Mouse (Mus musculus) limb, embryonic 14.5 days (tissue): Measurements from ENCODE around the gene Tapbp. TPM values are rescaled to one million over a fixed set of nuclear protein-coding genes. Genes with fewer than 3 reads are reported as not detected.

Experiments used
- ATAC-seq: fragments of 200-750 bp; cut with Nextera tagmentation; 2 replicates; pipeline ENCODE4 v1.8.0; 2017; ENCODE audit warnings: low read depth, moderate number of reproducible peaks, moderate TSS enrichment; ENCODE audit not compliant: low FRiP score
- DNase-seq: peaks from one replicate; pipeline ENCODE4 v3.0.0-alpha.2; 2015; ENCODE audit warnings: low spot score
- H3K27ac ChIP-seq: fragments of 300-500 bp; sonication (generic); replicated peaks from 2 replicates; pipeline ENCODE4 v1.5.1; 2014; ENCODE audit warnings: low read depth, mild to moderate bottlenecking, low read length, moderate library complexity, mixed read lengths
- H3K27me3 ChIP-seq: fragments of 300-500 bp; sonication (generic); 2 replicates; pipeline ENCODE4 v1.6.1; 2014; ENCODE audit warnings: low read length, mixed read lengths; ENCODE audit not compliant: control insufficient read depth, insufficient read depth
- H3K36me3 ChIP-seq: fragments of 300-500 bp; sonication (generic); 2 replicates; pipeline ENCODE4 v1.6.1; 2014; ENCODE audit warnings: mild to moderate bottlenecking, low read length, moderate library complexity, mixed read lengths; ENCODE audit not compliant: control insufficient read depth, insufficient read depth
- H3K4me1 ChIP-seq: fragments of 300-500 bp; sonication (generic); 2 replicates; pipeline ENCODE4 v1.6.1; 2014; ENCODE audit warnings: antibody characterized with exemption, low read length, mixed read lengths; ENCODE audit not compliant: control insufficient read depth, insufficient read depth
- H3K4me2 ChIP-seq: fragments of 300-500 bp; sonication (generic); replicated peaks from 2 replicates; pipeline ENCODE4 v1.6.1; 2014; ENCODE audit warnings: low read depth, mild to moderate bottlenecking, low read length, moderate library complexity; ENCODE audit not compliant: severe bottlenecking
- H3K4me3 ChIP-seq: fragments of 300-500 bp; sonication (generic); replicated peaks from 2 replicates; pipeline ENCODE4 v1.5.1; 2014; ENCODE audit warnings: low read length
- H3K9ac ChIP-seq: fragments of 300-500 bp; sonication (generic); 2 replicates; pipeline ENCODE4 v1.6.1; 2014; ENCODE audit warnings: mild to moderate bottlenecking, low read depth, low read length, moderate library complexity; ENCODE audit not compliant: severe bottlenecking
- H3K9me3 ChIP-seq: fragments of 300-500 bp; sonication (generic); 2 replicates; pipeline ENCODE4 v1.6.1; 2016; ENCODE audit warnings: low read length; ENCODE audit not compliant: control insufficient read depth
- POLR2A ChIP-seq: fragments of 200-500 bp; IDR thresholded peaks from 2 replicates; pipeline ENCODE4 v1.8.0; 2012; ENCODE audit warnings: inconsistent platforms, mild to moderate bottlenecking, moderate library complexity, borderline replicate concordance; ENCODE audit not compliant: insufficient read depth, insufficient read length; ENCODE audit errors: extremely low read depth
- WGBS: fragments of 180-500 bp; shearing (Covaris S2); extraction: QIAGEN DNeasy Blood & Tissue Kit; methylation state at CpG from one replicate; pipeline ENCODE4 v1.1.7; 2014; 5-methylcytosine and 5-hydroxymethylcytosine counted together
- microRNA-seq: library from miRNA; unstranded; fragments of <30 nt; microRNA quantifications from one replicate; pipeline ENCODE4, GENCODE M21; 2016
- polyA plus RNA-seq, 2 experiments: library from polyadenylated mRNA; depleted of rRNA in 1 of 2; stranded (reverse) in 1 of 2; unstranded in 1 of 2; fragments of >200 nt; fragmentation: Nextera tagmentation in 1 of 2; extraction: Ambion mirVana in 1 of 2; gene quantifications; 2 replicates each; pipeline versions ENCODE4 v1.2.1 to v1.2.3; 2012 to 2014

The Tapbp gene
- polyA plus RNA-seq, 2 experiments = 18.7 to 28.9 TPM

DNA sequence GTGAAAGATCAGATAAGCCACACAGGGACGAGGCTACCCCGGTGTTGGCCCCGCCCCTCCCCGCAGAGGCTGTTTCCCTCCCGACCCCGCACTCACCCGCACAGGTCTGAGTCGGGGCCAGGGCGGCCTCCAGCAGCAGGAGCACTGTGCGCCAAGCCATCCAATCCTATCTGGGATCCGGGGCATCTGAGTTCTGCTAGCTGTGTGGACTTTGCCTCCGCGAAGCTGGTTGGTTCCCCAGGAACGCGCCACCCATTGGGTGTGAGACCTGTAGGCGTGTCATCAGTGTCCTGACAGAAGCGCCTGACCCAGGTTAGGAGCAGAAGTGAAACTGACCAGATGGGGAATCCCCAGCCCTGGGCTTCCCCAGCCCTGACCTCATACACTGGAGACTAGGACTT is 62.9 kb downstream of the Tapbp start:
- no peaks in the 10 kb centered on the region for H3K9me3 ChIP-seq
- DNase-seq = no peak
- H3K27ac ChIP-seq = no peak overlapping the region
- H3K36me3 ChIP-seq = no peaks in the 10 kb centered on the region
- no peak for ATAC-seq
- H3K27me3 ChIP-seq = peaks cover 29% of the 10 kb centered on the region
- no peaks in the 10 kb centered on the region for H3K4me1 ChIP-seq
- TF ChIP-seq POLR2A = no peak
- WGBS = 10% methylated on average over 15 of the region's 17 CpGs
- H3K9ac ChIP-seq = peak overlapping the region; percentile 34; the same call in 1 of the 2 replicates
- H3K4me2 ChIP-seq = peak overlapping the region; percentile 49
- H3K4me3 ChIP-seq = peak overlapping the region; percentile 27

Small RNA genes within 50 kb of the gene (microRNA-seq; reads per million reads assigned to microRNA genes)
- not detected for gene Gm27740

Other genes starting within 250 kb of the Tapbp start
- 260 and 317 TPM in 2 replicates for gene Hnrnpm, start 229.0 kb upstream of the Tapbp start, polyA plus RNA-seq (2012; rRNA removed)
- gene Hnrnpm, start 229.0 kb upstream of the Tapbp start, polyA plus RNA-seq (2014; fragmentation: Nextera tagmentation; extraction: Ambion mirVana) = 287 and 310 TPM in 2 replicates
- gene March2, start 197.2 kb upstream of the Tapbp start, polyA plus RNA-seq (2012; rRNA removed) = 42.7 and 56.3 TPM in 2 replicates
- gene March2, start 197.2 kb upstream of the Tapbp start, polyA plus RNA-seq (2014; fragmentation: Nextera tagmentation; extraction: Ambion mirVana) = 56.2 and 58.1 TPM in 2 replicates
- 312 and 394 TPM in 2 replicates for gene Rab11b, start 155.4 kb upstream of the Tapbp start, polyA plus RNA-seq (2012; rRNA removed)
- 192 and 221 TPM in 2 replicates for gene Rab11b, start 155.4 kb upstream of the Tapbp start, polyA plus RNA-seq (2014; fragmentation: Nextera tagmentation; extraction: Ambion mirVana)
- 29.7 and 32.6 TPM in 2 replicates for gene Angptl4, start 134.1 kb upstream of the Tapbp start, polyA plus RNA-seq (2012; rRNA removed)
- gene Angptl4, start 134.1 kb upstream of the Tapbp start, polyA plus RNA-seq (2014; fragmentation: Nextera tagmentation; extraction: Ambion mirVana) = 44.2 and 61.1 TPM in 2 replicates
- 45.3 and 52.3 TPM in 2 replicates for gene Kank3, start 105.4 kb upstream of the Tapbp start, polyA plus RNA-seq (2012; rRNA removed)
- 31.1 and 32.1 TPM in 2 replicates for gene Kank3, start 105.4 kb upstream of the Tapbp start, polyA plus RNA-seq (2014; fragmentation: Nextera tagmentation; extraction: Ambion mirVana)
- gene Rps28, start 91.3 kb upstream of the Tapbp start, polyA plus RNA-seq (2012; rRNA removed) = 1,470 and 1,488 TPM in 2 replicates
- 1,253 and 1,319 TPM in 2 replicates for gene Rps28, start 91.3 kb upstream of the Tapbp start, polyA plus RNA-seq (2014; fragmentation: Nextera tagmentation; extraction: Ambion mirVana)
- 302 and 363 TPM in 2 replicates for gene Ndufa7, start 91.3 kb upstream of the Tapbp start, polyA plus RNA-seq (2012; rRNA removed)
- 505 and 530 TPM in 2 replicates for gene Ndufa7, start 91.3 kb upstream of the Tapbp start, polyA plus RNA-seq (2014; fragmentation: Nextera tagmentation; extraction: Ambion mirVana)
- 42.9 and 45.9 TPM in 2 replicates for gene Cd320, start 72.8 kb upstream of the Tapbp start, polyA plus RNA-seq (2012; rRNA removed)
- 57.9 and 59.4 TPM in 2 replicates for gene Cd320, start 72.8 kb upstream of the Tapbp start, polyA plus RNA-seq (2014; fragmentation: Nextera tagmentation; extraction: Ambion mirVana)
- not detected in 2 replicates for gene Gm7029, start 42.1 kb upstream of the Tapbp start, polyA plus RNA-seq (2012; rRNA removed)
- not detected in 2 replicates for gene Gm7029, start 42.1 kb upstream of the Tapbp start, polyA plus RNA-seq (2014; fragmentation: Nextera tagmentation; extraction: Ambion mirVana)
- 58.8 and 60.6 TPM in 2 replicates for gene Kifc1, start 25.2 kb upstream of the Tapbp start, polyA plus RNA-seq (2012; rRNA removed)
- 6.2 and 6.7 TPM in 2 replicates for gene Kifc1, start 25.2 kb upstream of the Tapbp start, polyA plus RNA-seq (2014; fragmentation: Nextera tagmentation; extraction: Ambion mirVana)
- gene Platr17, start 10.8 kb upstream of the Tapbp start, polyA plus RNA-seq (2012; rRNA removed) = 0.34 and 0.49 TPM in 2 replicates
- 0.32 and 0.40 TPM in 2 replicates for gene Platr17, start 10.8 kb upstream of the Tapbp start, polyA plus RNA-seq (2014; fragmentation: Nextera tagmentation; extraction: Ambion mirVana)
- gene Daxx, start 6.5 kb upstream of the Tapbp start, polyA plus RNA-seq (2012; rRNA removed) = 46.1 and 53.6 TPM in 2 replicates
- gene Daxx, start 6.5 kb upstream of the Tapbp start, polyA plus RNA-seq (2014; fragmentation: Nextera tagmentation; extraction: Ambion mirVana) = 40.5 and 44.1 TPM in 2 replicates
- 27.9 and 34.0 TPM in 2 replicates for gene Zbtb22, start within 50 bp of the Tapbp start, polyA plus RNA-seq (2012; rRNA removed)
- gene Zbtb22, start within 50 bp of the Tapbp start, polyA plus RNA-seq (2014; fragmentation: Nextera tagmentation; extraction: Ambion mirVana) = 10.1 and 10.8 TPM in 2 replicates
- gene Rgl2, start 13.6 kb downstream of the Tapbp start, polyA plus RNA-seq (2012; rRNA removed) = 193 and 265 TPM in 2 replicates
- gene Rgl2, start 13.6 kb downstream of the Tapbp start, polyA plus RNA-seq (2014; fragmentation: Nextera tagmentation; extraction: Ambion mirVana) = 48.7 and 51.8 TPM in 2 replicates
- 53.6 and 104 TPM in 2 replicates for gene Pfdn6, start 24.4 kb downstream of the Tapbp start, polyA plus RNA-seq (2012; rRNA removed)
- gene Pfdn6, start 24.4 kb downstream of the Tapbp start, polyA plus RNA-seq (2014; fragmentation: Nextera tagmentation; extraction: Ambion mirVana) = 135 and 142 TPM in 2 replicates
- gene Wdr46, start 24.8 kb downstream of the Tapbp start, polyA plus RNA-seq (2012; rRNA removed) = 30.5 and 30.9 TPM in 2 replicates
- 21.6 and 25.0 TPM in 2 replicates for gene Wdr46, start 24.8 kb downstream of the Tapbp start, polyA plus RNA-seq (2014; fragmentation: Nextera tagmentation; extraction: Ambion mirVana)
- 7.7 and 9.3 TPM in 2 replicates for gene B3galt4, start 35.6 kb downstream of the Tapbp start, polyA plus RNA-seq (2012; rRNA removed)
- gene B3galt4, start 35.6 kb downstream of the Tapbp start, polyA plus RNA-seq (2014; fragmentation: Nextera tagmentation; extraction: Ambion mirVana) = 4.0 and 6.6 TPM in 2 replicates
- gene Vps52, start 39.9 kb downstream of the Tapbp start, polyA plus RNA-seq (2012; rRNA removed) = 48.8 and 62.7 TPM in 2 replicates
- gene Vps52, start 39.9 kb downstream of the Tapbp start, polyA plus RNA-seq (2014; fragmentation: Nextera tagmentation; extraction: Ambion mirVana) = 38.6 and 43.4 TPM in 2 replicates
- 1,284 and 1,402 TPM in 2 replicates for gene Rps18, start 40.1 kb downstream of the Tapbp start, polyA plus RNA-seq (2012; rRNA removed)
- gene Rps18, start 40.1 kb downstream of the Tapbp start, polyA plus RNA-seq (2014; fragmentation: Nextera tagmentation; extraction: Ambion mirVana) = 2,129 and 2,245 TPM in 2 replicates
- 27.0 and 31.5 TPM in 2 replicates for gene H2-K1, start 84.4 kb downstream of the Tapbp start, polyA plus RNA-seq (2012; rRNA removed)
- gene H2-K1, start 84.4 kb downstream of the Tapbp start, polyA plus RNA-seq (2014; fragmentation: Nextera tagmentation; extraction: Ambion mirVana) = 17.7 and 25.5 TPM in 2 replicates
- 54.0 and 81.7 TPM in 2 replicates for gene Ring1, start 108.8 kb downstream of the Tapbp start, polyA plus RNA-seq (2012; rRNA removed)
- gene Ring1, start 108.8 kb downstream of the Tapbp start, polyA plus RNA-seq (2014; fragmentation: Nextera tagmentation; extraction: Ambion mirVana) = 7.0 and 8.4 TPM in 2 replicates
- 104 and 109 TPM in 2 replicates for gene H2-Ke6, start 112.2 kb downstream of the Tapbp start, polyA plus RNA-seq (2012; rRNA removed)
- 46.4 and 48.1 TPM in 2 replicates for gene H2-Ke6, start 112.2 kb downstream of the Tapbp start, polyA plus RNA-seq (2014; fragmentation: Nextera tagmentation; extraction: Ambion mirVana)
- gene Slc39a7, start 115.8 kb downstream of the Tapbp start, polyA plus RNA-seq (2012; rRNA removed) = 197 and 283 TPM in 2 replicates
- 132 and 133 TPM in 2 replicates for gene Slc39a7, start 115.8 kb downstream of the Tapbp start, polyA plus RNA-seq (2014; fragmentation: Nextera tagmentation; extraction: Ambion mirVana)
- 83.2 and 98.9 TPM in 2 replicates for gene Rxrb, start 115.9 kb downstream of the Tapbp start, polyA plus RNA-seq (2012; rRNA removed)
- gene Rxrb, start 115.9 kb downstream of the Tapbp start, polyA plus RNA-seq (2014; fragmentation: Nextera tagmentation; extraction: Ambion mirVana) = 29.2 and 33.6 TPM in 2 replicates
- gene Col11a2, start 123.5 kb downstream of the Tapbp start, polyA plus RNA-seq (2012; rRNA removed) = 201 and 242 TPM in 2 replicates
- 71.6 and 72.1 TPM in 2 replicates for gene Col11a2, start 123.5 kb downstream of the Tapbp start, polyA plus RNA-seq (2014; fragmentation: Nextera tagmentation; extraction: Ambion mirVana)
- 1.0 and 1.7 TPM in 2 replicates for gene H2-Oa, start 176.4 kb downstream of the Tapbp start, polyA plus RNA-seq (2012; rRNA removed)
- 0.70 and 0.85 TPM in 2 replicates for gene H2-Oa, start 176.4 kb downstream of the Tapbp start, polyA plus RNA-seq (2014; fragmentation: Nextera tagmentation; extraction: Ambion mirVana)
- 13.1 and 20.2 TPM in 2 replicates for gene H2-DMa, start 203.6 kb downstream of the Tapbp start, polyA plus RNA-seq (2012; rRNA removed)
- gene H2-DMa, start 203.6 kb downstream of the Tapbp start, polyA plus RNA-seq (2014; fragmentation: Nextera tagmentation; extraction: Ambion mirVana) = 16.8 and 19.0 TPM in 2 replicates
- 197 and 217 TPM in 2 replicates for gene Brd2, start 206.7 kb downstream of the Tapbp start, polyA plus RNA-seq (2012; rRNA removed)
- gene Brd2, start 206.7 kb downstream of the Tapbp start, polyA plus RNA-seq (2014; fragmentation: Nextera tagmentation; extraction: Ambion mirVana) = 121 and 141 TPM in 2 replicates
- gene H2-DMb2, start 227.4 kb downstream of the Tapbp start, polyA plus RNA-seq (2012; rRNA removed) = 0.31 and 0.54 TPM in 2 replicates
- gene H2-DMb2, start 227.4 kb downstream of the Tapbp start, polyA plus RNA-seq (2014; fragmentation: Nextera tagmentation; extraction: Ambion mirVana) = 0.23 and 0.36 TPM in 2 replicates
- 4.2 and 6.9 TPM in 2 replicates for gene H2-DMb1, start 237.2 kb downstream of the Tapbp start, polyA plus RNA-seq (2012; rRNA removed)
- 2.4 and 2.7 TPM in 2 replicates for gene H2-DMb1, start 237.2 kb downstream of the Tapbp start, polyA plus RNA-seq (2014; fragmentation: Nextera tagmentation; extraction: Ambion mirVana)